Mouse (Mus musculus) heart, embryonic 10.5 days (tissue): ENCODE measurements around the gene Slc25a44. TPM values are rescaled to one million over a fixed set of nuclear protein-coding genes. Genes with fewer than 3 reads are reported as not detected.
A peak's percentile ranks its signal among the peaks of the same experiment; 100 is the strongest.

ENCODE experiments used
- DNase-seq: peaks from one replicate; pipeline ENCODE4 v3.0.0-alpha.2; 2017; ENCODE audit warnings: low spot score
- H3K27ac ChIP-seq: fragments of 300-500 bp; sonication (generic); 2 replicates; pipeline ENCODE4 v1.5.1; 2016; ENCODE audit warnings: mild to moderate bottlenecking
- H3K27me3 ChIP-seq: fragments of 300-500 bp; sonication (generic); 2 replicates; pipeline ENCODE4 v1.6.1; 2016; ENCODE audit warnings: mild to moderate bottlenecking; ENCODE audit not compliant: poor library complexity, insufficient read depth, severe bottlenecking
- H3K36me3 ChIP-seq: fragments of 300-500 bp; sonication (generic); 2 replicates; pipeline ENCODE4 v1.6.1; 2016; ENCODE audit warnings: mild to moderate bottlenecking, moderate library complexity
- H3K4me1 ChIP-seq: fragments of 300-500 bp; sonication (generic); 2 replicates; pipeline ENCODE4 v1.6.1; 2016; ENCODE audit warnings: mild to moderate bottlenecking
- H3K4me3 ChIP-seq: fragments of 300-500 bp; sonication (generic); 2 replicates; pipeline ENCODE4 v1.5.1; 2016; ENCODE audit warnings: mild to moderate bottlenecking, moderate library complexity
- H3K9me3 ChIP-seq: fragments of 300-500 bp; sonication (generic); 2 replicates; pipeline ENCODE4 v1.6.1; 2016; ENCODE audit warnings: mild to moderate bottlenecking, moderate library complexity
- WGBS: fragments of 180-500 bp; shearing (Covaris S2); methylation state at CpG from one replicate; pipeline ENCODE4 v1.1.7; 2016; 5-methylcytosine and 5-hydroxymethylcytosine counted together
- polyA plus RNA-seq: library from polyadenylated mRNA; unstranded; fragments of >200 nt; fragmentation: Nextera tagmentation; extraction: Ambion mirVana; gene quantifications from 2 replicates; pipeline ENCODE4 v1.2.1, GENCODE M21; 2016

Slc25a44 gene
- polyA plus RNA-seq, 1 experiment from 2014 or later: 17.5 TPM

DNA sequence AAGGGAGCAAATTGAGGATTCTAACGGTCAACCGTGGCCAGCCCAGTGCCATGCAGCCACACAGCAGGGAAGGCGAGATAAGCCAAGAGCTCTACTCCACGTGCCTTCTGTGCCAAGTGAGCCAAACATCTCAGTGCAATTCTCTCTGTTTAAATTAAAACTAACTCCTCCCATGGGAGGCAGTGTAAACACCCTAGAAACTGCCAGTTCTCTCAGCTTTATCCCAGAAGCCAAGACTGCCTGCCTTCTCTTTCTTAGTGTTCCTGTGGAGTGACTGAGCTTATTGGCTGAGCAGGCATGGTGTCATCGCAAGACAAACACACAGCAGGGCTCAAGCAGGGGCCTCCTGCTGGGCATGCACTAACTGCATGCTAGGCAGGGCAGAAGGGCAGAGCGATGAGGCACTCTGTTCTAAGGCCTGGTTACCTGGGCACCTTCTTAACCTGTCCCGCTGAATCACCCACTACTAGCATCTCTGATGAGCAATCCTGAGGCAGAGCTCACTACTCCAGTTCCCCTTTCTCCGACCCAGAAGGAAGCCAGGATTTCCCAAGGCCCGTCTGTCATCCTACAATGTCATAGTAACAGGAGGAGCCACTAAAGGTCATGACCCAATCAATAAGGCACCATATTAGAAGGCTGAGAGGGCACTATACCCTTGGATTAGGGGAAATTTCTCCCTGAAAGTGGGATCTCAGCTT is 2.8 kb downstream of the Slc25a44 start:
- DNase-seq: no peak
- Histone ChIP-seq H3K27ac (no peak overlapping the region), H3K4me1 (peaks cover 30% of the 10 kb centered on the region), H3K4me3 (no peak overlapping the region), H3K27me3 (no peaks in the 10 kb centered on the region), H3K36me3 (peaks cover 45% of the 10 kb centered on the region), H3K9me3 (no peaks in the 10 kb centered on the region)
- WGBS: 31% methylated on average over 9 of the region's 9 CpGs

DNA sequence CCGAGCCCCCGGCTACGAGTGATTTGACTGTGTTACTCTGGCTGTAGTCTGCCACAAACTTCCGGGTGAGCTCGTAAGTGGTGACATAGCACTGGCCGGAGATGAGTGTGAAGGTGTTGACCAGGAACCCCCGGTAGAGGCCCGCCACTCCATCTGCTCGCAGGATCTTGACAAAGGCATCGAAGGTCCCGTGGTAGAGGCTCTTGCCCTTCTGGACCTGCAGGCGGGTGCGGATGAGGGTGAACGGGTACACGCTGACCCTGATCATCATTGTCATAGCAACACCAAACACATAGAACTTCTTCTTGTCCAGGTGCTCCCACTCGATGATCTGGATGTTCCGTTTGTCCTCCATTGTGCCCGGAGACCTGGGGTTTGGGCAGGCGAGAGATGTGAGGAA is 4.2 kb downstream of the Slc25a44 start:
- Histone ChIP-seq H3K27ac (no peak overlapping the region), H3K36me3 (peaks cover 56% of the 10 kb centered on the region), H3K4me3 (no peak overlapping the region), H3K27me3 (no peaks in the 10 kb centered on the region), H3K4me1 (peaks cover 34% of the 10 kb centered on the region), H3K9me3 (no peaks in the 10 kb centered on the region)
- peak; percentile 63 for DNase-seq
- 93% methylated on average over 19 of the region's 19 CpGs for WGBS

DNA sequence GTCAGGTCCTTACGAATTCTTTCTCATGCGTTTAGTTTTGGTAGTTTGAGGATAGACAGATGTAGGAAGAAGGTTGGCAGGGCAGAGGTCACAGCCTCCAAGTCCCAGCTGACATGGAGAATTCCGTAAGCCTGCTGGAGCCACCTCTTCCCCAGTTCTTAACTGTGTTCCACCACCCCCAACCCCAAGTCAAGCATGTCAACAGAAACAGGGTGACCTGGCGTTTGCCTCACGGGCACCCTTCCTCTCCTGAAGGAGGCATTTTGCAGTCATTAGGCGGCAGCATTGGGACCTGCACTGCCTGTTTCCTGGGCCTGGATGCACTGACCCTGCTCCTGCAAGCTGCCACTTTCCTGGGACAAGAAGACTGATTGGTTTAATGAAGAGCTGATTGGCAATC is 6.9 kb downstream of the Slc25a44 start:
- H3K4me1 ChIP-seq: peaks cover 24% of the 10 kb centered on the region
- H3K4me3 ChIP-seq: no peak overlapping the region
- DNase-seq: no peak
- WGBS: 77% methylated on average over 6 of the region's 6 CpGs
- H3K9me3 ChIP-seq: no peaks in the 10 kb centered on the region
- no peak overlapping the region for H3K27ac ChIP-seq
- peaks cover 79% of the 10 kb centered on the region for H3K36me3 ChIP-seq
- no peaks in the 10 kb centered on the region for H3K27me3 ChIP-seq

DNA sequence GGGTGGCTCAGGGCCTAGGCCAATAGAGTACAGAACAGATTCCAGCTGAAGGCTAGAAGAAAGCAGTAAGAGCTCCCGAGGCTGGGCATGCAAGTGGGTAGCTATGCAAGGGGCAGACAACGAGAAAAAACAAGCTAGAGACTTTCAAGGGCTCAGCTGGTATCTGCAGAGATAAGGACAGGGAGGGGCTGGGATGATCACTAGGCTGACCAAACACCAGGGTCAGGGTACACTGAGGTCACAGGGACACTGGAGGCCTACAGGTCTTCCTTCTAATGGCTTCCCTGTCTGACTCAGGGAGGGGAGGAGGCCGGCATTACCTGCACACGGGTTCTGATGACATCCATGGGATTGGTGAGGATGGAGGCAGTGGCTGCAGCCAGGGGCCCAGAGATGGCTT is 9.3 kb downstream of the Slc25a44 start:
- peak overlapping the region; percentile 50; the same call in 1 of the 2 replicates for H3K27ac ChIP-seq
- peaks cover 27% of the 10 kb centered on the region for H3K4me1 ChIP-seq
- DNase-seq: peak; percentile 74
- peaks cover 88% of the 10 kb centered on the region for H3K36me3 ChIP-seq
- no peaks in the 10 kb centered on the region for H3K27me3 ChIP-seq
- H3K9me3 ChIP-seq: no peaks in the 10 kb centered on the region
- no peak overlapping the region for H3K4me3 ChIP-seq
- 51% methylated on average over 4 of the region's 4 CpGs for WGBS

DNA sequence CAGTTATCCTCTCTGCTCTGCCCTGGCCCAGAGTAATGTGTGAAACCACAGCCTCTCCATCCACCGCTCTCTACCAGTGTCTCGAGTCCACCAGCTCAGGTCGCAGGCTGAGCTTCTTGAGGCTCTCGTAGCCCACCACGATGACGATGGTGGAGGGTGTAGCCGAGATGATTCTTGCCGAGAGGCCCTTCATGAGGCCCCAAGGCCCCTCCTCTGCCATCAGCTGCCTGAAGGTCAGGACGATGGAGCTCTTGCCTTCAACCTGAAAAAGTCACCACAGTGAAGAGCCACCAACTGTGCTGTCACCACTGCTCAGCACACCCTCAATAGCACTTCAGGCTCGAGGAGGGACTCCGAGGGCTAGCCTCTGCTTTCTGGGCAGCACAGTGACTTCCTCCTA is 12.3 kb downstream of the Slc25a44 start:
- H3K36me3 ChIP-seq: peaks cover 61% of the 10 kb centered on the region
- no peaks in the 10 kb centered on the region for H3K9me3 ChIP-seq
- no peak overlapping the region for H3K27ac ChIP-seq
- peak; percentile 59 for DNase-seq
- WGBS: 80% methylated on average over 11 of the region's 11 CpGs
- no peak overlapping the region for H3K4me3 ChIP-seq
- peaks cover 44% of the 10 kb centered on the region for H3K4me1 ChIP-seq
- no peaks in the 10 kb centered on the region for H3K27me3 ChIP-seq

DNA sequence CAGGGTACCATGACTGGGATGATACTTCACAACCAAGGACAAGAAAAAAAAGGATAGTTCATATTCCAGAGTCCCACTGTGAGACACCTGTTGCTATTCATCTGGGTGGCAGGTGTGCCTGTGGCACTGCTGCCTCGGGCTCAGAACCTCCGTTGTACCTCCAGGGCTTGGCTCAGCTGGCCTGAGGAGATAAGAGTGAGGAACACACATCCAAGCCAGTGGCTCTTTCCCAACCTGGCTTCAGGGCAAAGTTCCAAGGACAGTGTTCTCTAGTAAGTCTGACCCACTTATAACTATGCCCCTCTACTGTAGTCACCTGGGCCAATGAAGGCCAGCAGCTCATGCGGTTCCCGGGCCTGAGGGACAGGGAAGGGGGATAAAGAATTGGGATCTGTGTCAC is 13.3 kb downstream of the Slc25a44 start:
- 86% methylated on average over 4 of the region's 4 CpGs for WGBS

DNA sequence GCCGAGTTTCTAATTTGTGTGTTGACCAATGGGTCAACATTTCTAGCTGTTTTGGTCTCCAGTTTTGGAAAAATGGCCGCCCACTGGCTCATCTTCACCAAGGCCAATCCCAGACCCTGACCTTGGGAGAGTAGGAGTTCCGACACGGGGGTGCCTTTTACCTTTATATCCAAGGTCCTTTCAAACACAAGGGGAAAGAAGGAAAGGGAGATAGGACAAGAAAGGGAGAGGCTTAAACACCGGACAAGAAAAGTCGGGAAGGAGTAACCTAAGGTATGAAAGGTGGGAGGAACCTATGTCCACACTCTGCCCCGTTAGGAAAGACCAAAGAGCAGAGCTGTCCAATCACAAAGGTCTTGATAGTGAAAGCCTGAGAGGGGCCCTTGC is 14.3 kb downstream of the Slc25a44 start:
- Histone ChIP-seq H3K36me3 (peaks cover 43% of the 10 kb centered on the region), H3K4me3 (peak overlapping the region; percentile 71), H3K27me3 (no peaks in the 10 kb centered on the region), H3K27ac (peak overlapping the region; percentile 97), H3K4me1 (peaks cover 45% of the 10 kb centered on the region), H3K9me3 (no peaks in the 10 kb centered on the region)
- 21% methylated on average over 7 of the region's 7 CpGs for WGBS
- peak; percentile 76 for DNase-seq

More for the DNA sequence above, 13.3 kb downstream of the Slc25a44 start:
- peak; percentile 75 for DNase-seq
- Histone ChIP-seq H3K4me3 (no peak overlapping the region), H3K36me3 (peaks cover 54% of the 10 kb centered on the region), H3K27me3 (no peaks in the 10 kb centered on the region), H3K27ac (no peak overlapping the region), H3K9me3 (no peaks in the 10 kb centered on the region), H3K4me1 (peaks cover 50% of the 10 kb centered on the region)

DNA sequence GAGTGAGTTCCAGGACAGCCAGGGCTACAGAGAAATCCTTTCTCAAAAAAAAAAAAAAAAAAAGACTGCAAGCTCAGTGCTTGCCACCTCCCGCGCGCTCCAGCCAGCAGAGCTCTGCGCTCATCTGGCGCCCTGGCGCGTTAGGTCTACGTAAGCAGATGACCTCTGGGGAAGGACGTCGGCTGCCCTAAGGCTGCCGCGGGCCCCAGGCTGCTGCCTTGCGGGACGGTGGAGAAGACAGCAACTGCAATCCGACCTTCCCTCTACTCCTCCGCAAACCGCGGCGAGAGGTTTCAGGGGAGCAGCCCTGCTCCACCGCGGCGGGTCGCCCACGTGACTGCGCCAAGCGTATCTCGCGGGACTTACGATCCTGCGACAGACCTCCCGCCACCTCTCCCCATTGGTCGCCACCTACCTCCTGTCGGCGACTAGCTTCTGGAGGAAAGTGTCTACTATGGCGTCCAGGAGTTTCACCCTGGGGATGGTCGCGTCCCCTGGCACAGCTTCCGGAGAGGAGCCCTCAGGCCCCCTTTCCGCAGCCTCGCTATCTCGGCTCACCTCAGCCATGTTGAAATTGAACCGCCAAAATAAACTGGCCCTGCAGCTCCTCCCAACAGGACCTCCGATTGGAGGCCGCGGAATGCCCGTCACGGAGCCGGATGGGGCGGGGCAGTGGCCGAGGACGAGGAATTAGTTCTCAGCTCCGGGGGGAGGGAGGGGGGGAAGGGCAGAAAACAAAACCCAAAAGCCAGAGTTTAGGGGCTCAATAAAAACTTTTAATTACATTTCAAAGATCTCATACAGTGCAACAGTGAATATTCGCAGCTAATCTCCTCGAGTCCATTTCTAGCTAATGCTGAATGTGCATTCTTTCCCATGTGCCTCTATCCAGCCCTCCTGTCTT is 14.9 kb downstream of the Slc25a44 start, which contains the start of gene Pmf1:
Gene Pmf1, minus strand, starts transcription at position 591 of the 904 bp plus-strand sequence.
- under 1% methylated on average over 54 of the region's 54 CpGs for WGBS
- Histone ChIP-seq H3K27ac (peak within 1 kb of the TSS; percentile 97), H3K4me3 (peak within 1 kb of the TSS; percentile 71), H3K9me3 (no peaks in the 10 kb centered on the region), H3K36me3 (peaks cover 37% of the 10 kb centered on the region), H3K4me1 (peaks cover 42% of the 10 kb centered on the region), H3K27me3 (no peaks in the 10 kb centered on the region)
- DNase-seq: peak; percentile 97

DNA sequence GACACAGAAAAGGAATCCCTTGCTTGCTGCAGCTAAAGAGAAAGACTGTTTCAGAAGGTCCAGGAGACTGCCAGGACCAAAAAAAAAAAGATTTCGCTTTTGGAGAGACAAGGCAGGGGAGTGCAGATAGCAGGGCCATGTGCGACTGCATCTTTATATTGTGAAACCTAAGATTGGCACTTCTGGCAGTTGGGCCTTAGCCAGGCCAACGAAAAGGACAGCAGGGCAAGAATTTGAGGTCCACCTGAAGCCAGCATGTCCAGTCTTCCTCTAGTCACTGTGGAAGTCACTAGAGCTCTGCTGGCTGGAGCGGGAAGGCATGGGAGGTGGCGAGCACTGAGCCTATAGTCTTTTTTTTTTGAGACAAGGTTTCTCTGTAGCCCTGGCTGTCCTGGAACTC is 16.0 kb downstream of the Slc25a44 start:
- 72% methylated on average over 5 of the region's 5 CpGs for WGBS
- peak overlapping the region; percentile 71 for H3K4me3 ChIP-seq
- H3K27me3 ChIP-seq: no peaks in the 10 kb centered on the region
- peaks cover 34% of the 10 kb centered on the region for H3K36me3 ChIP-seq
- H3K9me3 ChIP-seq: no peaks in the 10 kb centered on the region
- DNase-seq: no peak
- peak overlapping the region; percentile 97 for H3K27ac ChIP-seq
- peaks cover 42% of the 10 kb centered on the region for H3K4me1 ChIP-seq

DNA sequence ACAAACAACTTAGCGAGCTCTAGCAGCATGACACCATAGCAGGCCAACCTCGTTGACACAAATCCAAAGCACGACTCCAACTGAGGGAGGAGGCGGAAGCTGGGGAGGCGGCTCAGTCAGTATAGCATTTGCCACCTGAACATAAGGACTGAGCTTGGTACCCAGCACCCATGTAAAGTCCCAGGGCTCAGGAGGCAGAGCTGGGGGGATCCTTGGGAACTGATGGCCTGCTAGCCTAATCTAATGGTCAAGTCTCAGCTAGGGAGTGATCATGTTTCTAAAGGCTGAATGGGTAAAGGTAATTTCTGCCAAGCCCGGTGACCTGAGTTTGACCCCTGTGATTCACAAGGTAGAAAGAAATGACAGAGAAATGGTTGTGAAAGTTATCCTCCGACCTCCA is 17.4 kb downstream of the Slc25a44 start:
- Histone ChIP-seq H3K4me1 (peaks cover 42% of the 10 kb centered on the region), H3K36me3 (peaks cover 29% of the 10 kb centered on the region), H3K4me3 (no peak overlapping the region), H3K27ac (no peak overlapping the region), H3K27me3 (no peaks in the 10 kb centered on the region), H3K9me3 (no peaks in the 10 kb centered on the region)
- 58% methylated on average over 7 of the region's 7 CpGs for whole genome bisulfite sequencing
- peak; percentile 71 for DNase-seq

DNA sequence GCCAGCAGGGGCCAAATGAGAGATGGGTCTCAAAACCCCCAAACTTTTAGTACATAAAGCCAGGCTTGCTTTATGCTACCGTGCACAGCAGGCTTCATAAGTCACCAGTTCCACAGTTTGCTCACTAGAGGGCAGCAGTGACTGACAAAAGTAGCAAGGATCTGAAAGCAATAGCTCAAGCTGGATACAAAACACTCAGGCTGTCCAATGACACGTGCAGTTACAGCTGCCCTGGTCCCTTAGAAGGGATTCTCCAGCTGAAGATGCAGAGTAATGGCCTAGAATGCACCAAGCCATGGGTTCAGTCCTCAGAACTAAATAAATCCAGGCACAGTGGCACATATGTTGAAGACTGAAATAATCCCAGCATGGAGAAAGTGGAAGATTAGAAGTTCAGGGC is 17.8 kb downstream of the Slc25a44 start:
- Histone ChIP-seq H3K4me3 (no peak overlapping the region), H3K36me3 (peaks cover 29% of the 10 kb centered on the region), H3K9me3 (no peaks in the 10 kb centered on the region), H3K4me1 (peaks cover 40% of the 10 kb centered on the region), H3K27ac (no peak overlapping the region), H3K27me3 (no peaks in the 10 kb centered on the region)
- peak; percentile 90 for DNase-seq
- 2% methylated on average over 2 of the region's 2 CpGs for WGBS

DNA sequence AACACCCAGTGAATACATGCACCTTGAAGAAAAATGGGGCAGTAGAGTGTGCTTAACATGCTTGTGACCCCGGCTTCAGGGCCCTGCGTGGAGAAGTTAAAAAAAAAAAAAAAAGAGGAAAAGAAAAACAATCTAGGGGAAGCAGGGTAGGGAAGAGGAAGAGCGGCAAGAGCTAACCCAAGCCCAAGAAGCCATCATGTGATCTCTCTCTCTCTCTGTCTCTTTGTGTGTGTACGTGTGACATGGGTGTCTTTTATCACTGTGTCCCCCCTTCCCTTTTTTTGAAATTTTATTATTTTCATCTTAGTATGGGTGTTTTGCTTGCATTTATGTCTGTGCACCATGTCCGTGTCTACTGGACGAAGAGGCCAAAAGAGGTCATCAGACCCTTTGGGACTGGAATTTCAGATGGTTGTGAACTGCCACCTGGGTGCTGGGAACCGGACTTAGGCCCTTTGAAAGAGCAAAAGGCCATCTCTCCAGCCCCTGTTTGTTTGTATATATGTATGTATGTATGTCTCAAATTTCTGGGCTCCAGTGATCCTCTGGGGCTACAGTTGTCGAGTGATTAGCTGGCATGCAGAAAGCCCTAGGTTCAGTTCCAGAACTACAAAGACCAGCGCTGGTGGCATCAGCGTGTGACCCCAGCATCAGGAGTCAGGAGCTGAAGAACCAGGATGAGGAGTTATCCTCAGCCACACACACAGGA is 21.3 kb downstream of the Slc25a44 start:
- Histone ChIP-seq H3K4me1 (peaks cover 19% of the 10 kb centered on the region), H3K4me3 (no peak overlapping the region), H3K9me3 (no peaks in the 10 kb centered on the region), H3K27me3 (no peaks in the 10 kb centered on the region), H3K27ac (no peak overlapping the region), H3K36me3 (peaks cover 42% of the 10 kb centered on the region)
- DNase-seq: peak; percentile 66
- WGBS: 93% methylated on average over 10 of the region's 10 CpGs
